Mouse (Mus musculus) intestine, embryonic 15.5 days (tissue): ENCODE measurements at regions not wholly inside any gene's neighbourhood (a gene's known extent, or its start where the extent isn't known, plus 50 kb on each side); places are given as distances from the start of the nearest gene placed in this dataset.

Source experiments
- ATAC-seq: fragments of 200-750 bp; cut with Nextera tagmentation; 2 replicates; pipeline ENCODE4 v1.8.0; 2017; ENCODE audit warnings: moderate TSS enrichment, moderate library complexity
- H3K27ac ChIP-seq: fragments of 300-500 bp; sonication (generic); 2 replicates; pipeline ENCODE4 v1.5.1; 2015; ENCODE audit warnings: mild to moderate bottlenecking, inconsistent platforms
- H3K27me3 ChIP-seq: fragments of 300-500 bp; sonication (generic); replicated peaks from 2 replicates; pipeline ENCODE4 v1.6.1; 2015; ENCODE audit warnings: inconsistent platforms
- H3K36me3 ChIP-seq: fragments of 300-500 bp; sonication (generic); 2 replicates; pipeline ENCODE4 v1.6.1; 2015; ENCODE audit warnings: inconsistent platforms
- H3K4me1 ChIP-seq: fragments of 300-500 bp; sonication (generic); replicated peaks from 2 replicates; pipeline ENCODE4 v1.6.1; 2015; ENCODE audit warnings: inconsistent platforms
- H3K4me2 ChIP-seq: fragments of 300-500 bp; sonication (generic); replicated peaks from 2 replicates; pipeline ENCODE4 v1.6.1; 2015; ENCODE audit warnings: mild to moderate bottlenecking, inconsistent platforms
- H3K4me3 ChIP-seq: fragments of 300-500 bp; sonication (generic); replicated peaks from 2 replicates; pipeline ENCODE4 v1.5.1; 2015; ENCODE audit warnings: inconsistent platforms
- H3K9ac ChIP-seq: fragments of 300-500 bp; sonication (generic); 2 replicates; pipeline ENCODE4 v1.6.1; 2015; ENCODE audit warnings: inconsistent platforms
- H3K9me3 ChIP-seq: fragments of 300-500 bp; sonication (generic); 2 replicates; pipeline ENCODE4 v1.6.1; 2016; ENCODE audit warnings: inconsistent platforms
- WGBS: fragments of 180-500 bp; shearing (Covaris S2); methylation state at CpG from one replicate; pipeline ENCODE4 v1.1.7; 2015; 5-methylcytosine and 5-hydroxymethylcytosine counted together

DNA sequence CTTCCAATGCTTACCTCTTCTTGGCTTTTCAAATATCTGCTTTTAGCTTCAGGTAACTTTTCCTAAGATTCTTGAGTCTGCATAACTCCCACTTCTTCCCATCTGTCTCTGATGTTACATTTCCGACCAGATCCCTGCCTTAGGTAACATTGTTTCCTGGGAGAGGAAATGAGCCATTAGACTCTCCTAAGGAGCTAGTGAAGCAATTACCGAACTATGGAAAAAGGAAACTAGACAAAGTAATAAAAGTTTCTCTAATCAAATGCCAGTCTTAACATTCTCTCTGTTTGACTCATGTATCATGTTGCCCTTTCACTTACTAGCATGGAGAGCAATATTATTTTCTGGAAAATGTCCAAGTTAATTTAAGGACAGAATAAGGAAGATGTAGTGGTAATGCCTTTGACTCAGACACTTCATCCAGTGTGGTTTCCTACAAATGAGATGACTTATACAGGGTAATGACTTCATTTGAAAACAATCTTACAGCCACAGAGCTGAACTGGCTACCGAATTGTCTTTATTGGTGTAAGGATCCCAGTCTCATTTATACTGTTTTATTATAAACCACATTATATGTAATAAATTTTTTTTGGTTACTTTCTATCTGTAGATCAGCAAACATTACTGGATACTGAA, 263.8 kb upstream of the Fam84a start:
- no peak overlapping the region for H3K4me3 ChIP-seq
- H3K27ac ChIP-seq = no peak overlapping the region
- no peaks in the 10 kb centered on the region for H3K9me3 ChIP-seq
- no peak overlapping the region for H3K9ac ChIP-seq
- no peaks in the 10 kb centered on the region for H3K36me3 ChIP-seq
- 72% methylated on average over 3 of the region's 3 CpGs for WGBS
- ATAC-seq = no peak
- no peaks in the 10 kb centered on the region for H3K27me3 ChIP-seq
- H3K4me2 ChIP-seq = no peak overlapping the region
- H3K4me1 ChIP-seq = no peaks in the 10 kb centered on the region

DNA sequence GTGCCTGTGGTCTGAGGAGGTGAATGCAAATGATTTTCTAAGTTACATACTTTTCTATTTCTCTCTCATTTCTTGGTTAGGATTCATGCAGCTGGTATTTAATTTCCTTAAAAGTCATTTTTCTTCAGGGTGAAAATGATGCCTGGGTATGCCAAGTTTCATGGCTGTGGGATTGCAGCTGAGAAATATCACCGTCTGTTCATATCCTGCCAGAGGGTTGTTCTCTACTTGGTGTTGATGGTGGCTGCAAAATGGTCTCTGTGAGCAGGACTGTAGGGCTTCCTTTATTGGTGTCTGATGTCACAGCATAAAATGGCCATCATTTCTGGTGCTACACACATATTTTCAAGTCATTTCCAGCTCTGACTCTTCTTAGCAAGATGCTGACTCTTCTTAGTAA, 259.2 kb upstream of the Fam84a start:
- H3K4me1 ChIP-seq = no peaks in the 10 kb centered on the region
- H3K36me3 ChIP-seq = no peaks in the 10 kb centered on the region
- no peak for ATAC-seq
- H3K27ac ChIP-seq = no peak overlapping the region
- no peak overlapping the region for H3K4me2 ChIP-seq
- no peak overlapping the region for H3K4me3 ChIP-seq
- no peaks in the 10 kb centered on the region for H3K9me3 ChIP-seq
- no peak overlapping the region for H3K9ac ChIP-seq
- 94% methylated on average over 1 of the region's 1 CpGs for WGBS
- no peaks in the 10 kb centered on the region for H3K27me3 ChIP-seq

DNA sequence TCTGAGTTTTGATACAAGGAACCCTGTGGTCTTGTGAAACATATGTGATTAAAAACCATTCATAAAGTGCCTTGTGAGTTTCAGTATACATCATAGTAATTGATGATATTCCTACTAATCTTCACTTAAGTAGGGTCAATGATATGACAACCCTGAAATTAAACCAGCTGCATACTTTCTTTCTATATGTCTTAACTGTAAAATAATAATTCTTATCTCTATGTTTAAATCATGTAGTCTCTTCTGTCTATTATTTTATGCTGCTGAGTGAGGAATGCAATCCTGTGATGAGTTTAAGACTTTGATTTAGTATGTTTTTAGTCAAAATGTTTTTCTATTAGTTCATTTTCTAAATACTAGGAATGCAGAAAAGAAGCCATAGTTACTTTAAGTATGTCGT, 253.9 kb upstream of the Fam84a start:
- Histone ChIP-seq H3K4me2 (no peak overlapping the region), H3K36me3 (no peaks in the 10 kb centered on the region), H3K9ac (no peak overlapping the region), H3K27ac (no peak overlapping the region), H3K27me3 (no peaks in the 10 kb centered on the region), H3K4me1 (no peaks in the 10 kb centered on the region), H3K4me3 (no peak overlapping the region), H3K9me3 (no peaks in the 10 kb centered on the region)
- no peak for ATAC-seq
- WGBS = 67% methylated on average over 1 of the region's 1 CpGs

DNA sequence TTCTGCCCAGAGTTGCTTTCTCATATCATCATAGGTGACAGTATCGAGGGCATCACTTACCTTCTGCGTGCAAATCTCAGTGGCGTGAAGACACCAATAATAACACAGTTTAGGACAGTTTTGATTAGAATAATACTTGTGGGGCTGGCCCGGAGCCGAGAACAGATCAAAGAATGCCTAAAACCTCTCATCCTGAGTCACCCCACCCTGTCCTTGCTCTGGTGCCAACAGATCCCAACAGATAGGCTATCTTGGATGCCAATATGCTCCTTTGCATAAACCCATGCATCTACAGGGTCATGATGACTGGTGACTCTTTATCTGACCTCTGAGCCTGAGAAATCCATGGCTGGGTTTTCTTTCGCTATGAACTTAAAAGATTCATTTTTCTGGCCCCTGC, 224.4 kb upstream of the Fam84a start:
- H3K4me2 ChIP-seq = no peak overlapping the region
- ATAC-seq = no peak
- H3K4me1 ChIP-seq = no peaks in the 10 kb centered on the region
- H3K9ac ChIP-seq = no peak overlapping the region
- no peak overlapping the region for H3K4me3 ChIP-seq
- no peaks in the 10 kb centered on the region for H3K36me3 ChIP-seq
- no peak overlapping the region for H3K27ac ChIP-seq
- no peaks in the 10 kb centered on the region for H3K27me3 ChIP-seq
- H3K9me3 ChIP-seq = no peaks in the 10 kb centered on the region
- 85% methylated on average over 6 of the region's 6 CpGs for WGBS

DNA sequence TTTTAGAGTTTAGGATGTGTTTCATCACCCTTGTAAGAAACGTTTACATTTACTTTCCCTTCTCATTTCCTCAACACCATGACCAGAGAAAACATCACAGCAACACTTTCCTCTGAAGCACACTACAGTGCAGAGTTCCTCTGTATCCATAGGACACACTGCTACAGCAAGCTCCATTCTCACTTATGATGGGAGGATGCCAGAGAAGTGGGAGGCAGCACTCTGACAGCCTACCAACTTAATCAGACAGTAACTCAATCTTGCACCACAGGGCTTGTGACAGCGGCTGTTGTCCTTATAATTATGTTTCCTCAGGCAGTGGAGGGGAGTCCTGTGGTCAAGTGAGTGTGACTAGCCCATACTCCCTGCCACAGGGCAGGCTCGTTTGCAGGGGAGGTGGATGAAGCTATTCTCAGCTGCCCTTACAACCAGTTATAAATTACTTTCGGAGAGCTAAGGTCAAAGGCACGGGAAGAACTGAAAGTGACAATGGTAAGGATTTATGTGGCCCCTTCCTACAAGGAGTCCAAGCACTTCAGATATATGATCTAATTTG, 186.5 kb upstream of the Fam84a start:
- H3K4me2 ChIP-seq = no peak overlapping the region
- H3K4me3 ChIP-seq = no peak overlapping the region
- H3K4me1 ChIP-seq = no peaks in the 10 kb centered on the region
- 31% methylated on average over 5 of the region's 5 CpGs for WGBS
- no peaks in the 10 kb centered on the region for H3K36me3 ChIP-seq
- H3K9ac ChIP-seq = no peak overlapping the region
- H3K9me3 ChIP-seq = no peaks in the 10 kb centered on the region
- no peaks in the 10 kb centered on the region for H3K27me3 ChIP-seq
- ATAC-seq = no peak
- no peak overlapping the region for H3K27ac ChIP-seq

DNA sequence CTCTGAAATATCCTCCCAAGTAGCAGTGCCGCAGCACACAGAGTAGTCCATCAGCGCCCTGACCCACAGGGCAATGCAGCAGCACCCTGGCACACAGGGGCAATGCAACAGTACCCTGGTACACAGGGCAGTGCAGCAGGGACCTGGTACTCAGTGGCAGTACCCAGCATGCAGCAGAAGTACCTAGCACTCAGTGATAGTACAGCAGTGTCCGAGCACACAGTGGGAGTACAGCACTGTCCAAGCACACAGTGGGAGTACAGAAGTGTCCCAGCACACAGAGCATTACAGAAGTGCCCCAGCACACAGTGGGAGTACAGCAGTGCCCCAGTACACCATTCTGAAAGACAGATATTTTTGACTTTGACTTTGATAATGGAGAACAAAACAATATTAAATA, 186.0 kb upstream of the Fam84a start:
- H3K36me3 ChIP-seq = no peaks in the 10 kb centered on the region
- ATAC-seq = no peak
- H3K4me1 ChIP-seq = no peaks in the 10 kb centered on the region
- no peak overlapping the region for H3K4me2 ChIP-seq
- no peaks in the 10 kb centered on the region for H3K9me3 ChIP-seq
- H3K9ac ChIP-seq = no peak overlapping the region
- no peaks in the 10 kb centered on the region for H3K27me3 ChIP-seq
- 79% methylated on average over 3 of the region's 3 CpGs for WGBS
- H3K27ac ChIP-seq = no peak overlapping the region
- H3K4me3 ChIP-seq = no peak overlapping the region

DNA sequence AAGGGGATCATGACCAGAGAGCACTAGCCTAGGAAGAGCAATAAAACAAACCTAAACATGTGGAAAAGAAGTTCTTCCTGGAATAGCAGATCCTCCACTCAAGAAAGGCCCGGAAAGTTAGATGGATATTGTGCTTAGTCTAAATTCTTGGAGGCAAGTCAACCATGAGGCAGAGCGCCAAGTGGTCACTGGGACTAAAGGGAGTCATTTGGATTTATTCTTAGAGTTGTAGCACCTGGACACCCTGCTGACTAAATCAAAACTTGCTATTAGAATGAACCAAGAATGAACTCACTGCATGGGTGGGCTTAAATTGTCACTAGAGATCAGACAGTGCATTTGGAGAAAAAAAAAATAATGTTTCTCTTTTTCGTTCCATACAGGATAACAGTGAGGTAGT, 166.8 kb upstream of the Fam84a start:
- Histone ChIP-seq H3K27me3 (no peaks in the 10 kb centered on the region), H3K4me2 (no peak overlapping the region), H3K9me3 (no peaks in the 10 kb centered on the region), H3K4me1 (no peaks in the 10 kb centered on the region), H3K36me3 (no peaks in the 10 kb centered on the region), H3K27ac (no peak overlapping the region), H3K4me3 (no peak overlapping the region), H3K9ac (no peak overlapping the region)
- 61% methylated on average over 3 of the region's 3 CpGs for WGBS
- ATAC-seq = no peak

DNA sequence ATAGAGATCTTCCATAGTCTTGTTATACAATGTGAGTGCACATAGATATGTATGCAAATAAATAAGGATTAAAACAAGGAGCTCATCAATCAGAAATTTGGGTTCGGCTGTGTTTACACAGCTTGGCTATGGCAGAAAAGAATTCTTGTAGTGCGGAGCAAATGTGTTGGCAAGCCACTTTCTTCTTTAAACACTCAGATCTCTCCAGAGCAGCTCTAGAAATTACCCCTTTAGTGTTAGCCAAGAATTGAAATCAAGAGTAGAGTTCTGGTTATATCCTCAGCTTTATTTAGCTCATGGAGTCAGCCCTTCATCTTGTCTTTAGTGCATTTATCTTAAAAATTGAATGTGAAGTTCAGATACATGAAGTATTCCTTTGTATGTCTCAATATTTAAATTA, 164.5 kb upstream of the Fam84a start:
- Histone ChIP-seq H3K9ac (no peak overlapping the region), H3K27ac (no peak overlapping the region), H3K4me3 (no peak overlapping the region), H3K4me1 (no peaks in the 10 kb centered on the region), H3K36me3 (no peaks in the 10 kb centered on the region), H3K9me3 (no peaks in the 10 kb centered on the region), H3K4me2 (no peak overlapping the region), H3K27me3 (no peaks in the 10 kb centered on the region)
- ATAC-seq = no peak
- WGBS = 60% methylated on average over 2 of the region's 2 CpGs

DNA sequence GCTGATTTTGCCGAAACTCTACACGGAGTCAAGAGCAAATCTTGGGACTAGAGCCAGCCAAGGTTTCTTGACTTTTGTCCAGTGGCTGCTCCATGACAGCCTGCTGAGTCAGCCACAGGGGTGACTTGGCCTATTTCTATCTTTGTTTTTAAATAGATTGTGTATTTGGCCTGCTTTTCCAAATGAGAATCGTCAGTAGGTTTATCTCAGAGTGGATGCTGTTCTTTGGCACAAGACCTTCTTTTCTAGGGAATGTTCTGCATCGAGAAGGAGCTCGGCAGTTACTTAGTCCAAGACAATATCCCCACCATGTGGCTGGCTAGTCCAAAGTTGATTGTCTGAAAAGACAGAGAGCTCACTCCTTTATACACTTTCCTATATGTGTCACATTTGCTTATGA, 163.9 kb upstream of the Fam84a start:
- H3K4me1 ChIP-seq = no peaks in the 10 kb centered on the region
- no peak for ATAC-seq
- no peaks in the 10 kb centered on the region for H3K36me3 ChIP-seq
- no peaks in the 10 kb centered on the region for H3K27me3 ChIP-seq
- no peak overlapping the region for H3K4me2 ChIP-seq
- WGBS = 50% methylated on average over 5 of the region's 5 CpGs
- no peak overlapping the region for H3K9ac ChIP-seq
- no peaks in the 10 kb centered on the region for H3K9me3 ChIP-seq
- H3K4me3 ChIP-seq = no peak overlapping the region
- no peak overlapping the region for H3K27ac ChIP-seq

DNA sequence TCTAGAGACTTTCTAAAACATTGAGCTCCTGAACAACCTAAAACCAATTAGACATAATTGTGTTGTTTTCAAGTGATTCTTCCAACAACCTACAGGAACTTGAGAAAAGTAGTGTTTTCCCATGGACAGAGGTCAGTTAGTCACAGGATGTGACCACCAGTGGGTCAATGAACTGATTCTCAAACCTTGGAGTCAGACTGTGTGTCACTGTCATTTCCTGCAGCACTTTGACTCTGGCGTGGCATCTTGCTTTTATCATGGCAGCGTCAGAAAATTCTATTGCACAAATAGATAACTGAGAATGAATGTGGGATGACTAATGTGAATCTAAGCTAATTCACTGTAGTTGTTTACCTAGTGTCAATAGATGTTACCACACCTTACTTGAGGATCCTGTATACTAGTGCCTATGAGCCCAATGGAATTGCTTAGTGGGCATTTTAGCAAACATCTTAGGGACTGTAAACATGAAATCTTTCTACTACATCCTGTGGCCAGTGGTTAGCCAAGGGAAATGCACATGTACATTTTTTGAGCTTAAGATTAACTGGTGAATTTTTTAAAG, 150.6 kb upstream of the Fam84a start:
- 44% methylated on average over 2 of the region's 2 CpGs for WGBS
- Histone ChIP-seq H3K27me3 (no peaks in the 10 kb centered on the region), H3K27ac (no peak overlapping the region), H3K4me1 (no peaks in the 10 kb centered on the region), H3K4me3 (no peak overlapping the region), H3K36me3 (no peaks in the 10 kb centered on the region), H3K4me2 (no peak overlapping the region), H3K9me3 (no peaks in the 10 kb centered on the region), H3K9ac (no peak overlapping the region)
- ATAC-seq = peak; percentile 55; the same call in 1 of the 2 replicates

DNA sequence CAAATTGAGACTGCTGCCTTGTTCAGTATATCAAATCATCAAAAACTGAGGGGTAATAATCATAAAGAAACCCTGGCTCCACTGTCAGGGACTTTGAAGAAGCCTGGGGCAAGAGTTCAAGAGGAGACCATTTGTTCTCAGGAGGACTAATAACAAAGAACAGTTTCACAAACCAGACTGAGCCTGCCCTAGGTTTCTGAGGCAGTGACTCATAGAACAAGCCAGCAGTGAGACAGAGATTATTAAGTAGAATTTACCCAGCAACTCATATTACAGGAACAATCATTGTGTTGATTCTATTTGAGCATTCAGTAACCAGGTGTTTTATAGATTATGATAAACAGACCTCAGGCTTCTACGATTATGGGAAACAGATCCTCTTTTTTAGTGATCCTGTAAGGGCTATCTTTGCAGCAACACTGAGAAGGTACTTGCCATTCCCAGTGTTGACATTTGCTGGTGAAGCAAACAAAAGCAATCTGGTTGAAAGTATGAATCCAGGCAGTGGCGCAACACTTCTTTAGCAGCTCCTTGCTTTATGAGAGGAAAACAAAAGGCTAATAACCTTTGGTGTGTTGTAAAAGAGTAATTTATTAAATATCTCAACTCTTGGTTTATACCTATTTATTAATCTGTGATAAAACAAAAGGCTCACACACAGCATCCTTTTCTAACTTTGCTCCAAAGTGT, 150.0 kb upstream of the Fam84a start:
- ATAC-seq = peak; percentile 75
- no peaks in the 10 kb centered on the region for H3K4me1 ChIP-seq
- H3K9me3 ChIP-seq = no peaks in the 10 kb centered on the region
- H3K27ac ChIP-seq = no peak overlapping the region
- H3K4me3 ChIP-seq = no peak overlapping the region
- H3K27me3 ChIP-seq = no peaks in the 10 kb centered on the region
- 35% methylated on average over 2 of the region's 2 CpGs for WGBS
- no peak overlapping the region for H3K9ac ChIP-seq
- H3K36me3 ChIP-seq = no peaks in the 10 kb centered on the region
- H3K4me2 ChIP-seq = no peak overlapping the region

DNA sequence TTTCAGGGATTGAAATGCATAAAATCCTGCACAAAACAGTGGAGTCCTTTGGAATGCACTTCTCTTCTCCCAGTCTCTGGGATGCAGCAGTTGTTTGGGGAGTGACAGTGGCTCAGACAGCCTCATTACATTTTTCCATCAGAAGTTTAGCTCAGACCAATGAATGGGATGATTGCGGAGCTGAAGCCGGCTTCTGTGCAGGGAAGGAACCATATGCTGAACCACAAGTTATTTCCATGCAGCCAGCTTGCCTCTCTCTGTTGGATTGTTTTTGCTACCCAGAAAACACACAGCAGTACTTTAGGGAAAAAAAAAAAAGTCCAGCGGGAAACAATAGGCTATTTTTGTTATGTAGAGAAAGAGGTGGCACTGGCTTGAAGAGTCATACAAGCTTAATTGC, 140.2 kb upstream of the Fam84a start:
- WGBS = 72% methylated on average over 3 of the region's 3 CpGs
- Histone ChIP-seq H3K9me3 (no peaks in the 10 kb centered on the region), H3K27me3 (no peaks in the 10 kb centered on the region), H3K4me1 (no peaks in the 10 kb centered on the region), H3K27ac (no peak overlapping the region), H3K4me2 (no peak overlapping the region), H3K9ac (no peak overlapping the region), H3K36me3 (no peaks in the 10 kb centered on the region), H3K4me3 (no peak overlapping the region)
- no peak for ATAC-seq

DNA sequence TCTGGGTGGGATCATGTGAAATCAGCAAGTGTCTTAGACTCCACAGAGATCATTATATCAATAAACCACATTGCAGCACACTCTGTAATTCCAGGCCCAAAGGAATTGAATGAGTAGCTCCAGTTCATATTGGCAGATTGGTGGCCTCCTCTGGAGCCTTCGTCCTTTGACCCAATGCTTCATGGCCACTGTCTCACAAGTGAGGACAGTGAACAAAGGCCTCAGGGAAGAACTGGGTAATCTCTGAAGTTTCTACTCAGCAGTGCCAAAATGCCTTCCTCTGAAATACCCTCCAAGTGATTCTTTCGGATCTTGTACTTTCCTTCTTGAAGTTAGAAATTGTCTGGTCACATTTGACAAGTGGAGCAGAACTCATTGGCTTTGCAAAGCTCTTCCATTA, 135.8 kb upstream of the Fam84a start:
- no peak overlapping the region for H3K27ac ChIP-seq
- no peaks in the 10 kb centered on the region for H3K9me3 ChIP-seq
- H3K9ac ChIP-seq = no peak overlapping the region
- no peaks in the 10 kb centered on the region for H3K36me3 ChIP-seq
- WGBS = 93% methylated on average over 2 of the region's 2 CpGs
- H3K27me3 ChIP-seq = no peaks in the 10 kb centered on the region
- H3K4me3 ChIP-seq = no peak overlapping the region
- H3K4me2 ChIP-seq = no peak overlapping the region
- no peaks in the 10 kb centered on the region for H3K4me1 ChIP-seq
- ATAC-seq = no peak
